Mouse (Mus musculus) embryonic fibroblast, embryonic 13.5 days (primary cell): ENCODE data around the gene Trip10.

Experiments used
- CTCF ChIP-seq: IDR thresholded peaks from 2 replicates; pipeline ENCODE4 v1.5.1; 2011; ENCODE audit warnings: mild to moderate bottlenecking, control low read depth, low read length, moderate library complexity, borderline replicate concordance; ENCODE audit not compliant: insufficient read depth
- POLR2A ChIP-seq: IDR thresholded peaks from 2 replicates; pipeline ENCODE4 v1.6.1; 2011; ENCODE audit warnings: low read depth, mild to moderate bottlenecking, control low read depth, low read length, moderate library complexity

DNA sequence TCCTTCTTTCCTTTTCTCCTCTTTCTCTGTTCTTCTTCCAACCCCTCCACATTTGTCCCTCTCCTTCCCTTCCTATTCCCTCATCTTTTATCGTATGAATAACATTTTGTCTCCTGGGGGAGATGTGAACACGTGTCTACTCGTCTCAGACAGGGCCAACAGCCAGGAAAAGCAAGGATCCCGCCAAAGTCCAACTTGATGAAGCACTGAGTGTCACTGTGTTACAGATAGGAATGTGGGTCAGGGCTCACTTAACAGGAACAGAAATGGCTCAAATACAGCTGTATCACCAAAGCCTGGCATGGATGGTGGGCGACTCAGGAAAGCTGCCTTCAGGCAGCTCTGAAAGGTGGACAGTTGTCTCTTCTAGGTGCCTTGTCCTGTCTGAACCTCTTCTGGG, 40.0 kb downstream of the Trip10 start:
- TF ChIP-seq CTCF (no peak), POLR2A (no peak)
